Mouse (Mus musculus): ENCODE results near the gene Nr2e1. TPM values are rescaled to one million over a fixed set of nuclear protein-coding genes. Genes with fewer than 3 reads are reported as not detected.

The Nr2e1 gene
- polyA plus RNA-seq, 1 experiment: 0.51 TPM

GRCm38 (mm10) chr10:42574639-42575038, 8.8 kb downstream of the Nr2e1 start:
- Histone ChIP-seq H3K4me1 (ENCODE audit: control insufficient read depth, insufficient read depth, low read length) (peaks cover 7% of the 10 kb centered on the region), H3K27ac (ENCODE audit: control insufficient read depth, insufficient read depth, low read depth, low read length) (no peak overlapping the region), H3K27me3 (ENCODE audit: control insufficient read depth, insufficient read depth, low read length) (peaks cover 6% of the 10 kb centered on the region), H3K36me3 (ENCODE audit: control insufficient read depth, insufficient read depth, low read length) (no peaks in the 10 kb centered on the region), H3K4me3 (ENCODE audit: control insufficient read depth, low read depth, low read length) (no peak overlapping the region)
- no peak for TF ChIP-seq CTCF (IDR thresholded peaks at IDR 0.05; ENCODE audit: control insufficient read depth, insufficient read depth, insufficient replicate concordance, low read depth, low read length)
- TF ChIP-seq POLR2A (IDR thresholded peaks at IDR 0.05; ENCODE audit: control insufficient read depth, low read depth, low read length): no peak

DNA sequence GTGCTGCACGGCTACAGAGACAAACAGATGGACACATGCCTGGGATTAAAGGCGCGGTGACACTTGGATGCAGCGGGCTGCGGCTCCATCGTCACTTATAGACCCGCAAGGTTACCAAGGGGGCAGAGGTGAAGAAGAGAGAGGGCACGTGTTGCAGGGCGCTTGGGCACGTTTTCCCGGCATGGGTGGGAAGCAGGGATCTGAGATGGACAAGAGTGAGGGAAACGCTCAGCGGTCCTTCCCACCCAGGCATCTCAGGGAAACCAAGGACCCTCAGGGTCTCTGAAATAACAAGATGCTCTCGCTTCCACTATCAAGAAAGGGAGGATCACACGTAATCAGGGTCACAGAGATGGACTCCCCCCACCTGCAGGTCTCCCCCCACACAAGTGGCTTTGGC, 10.5 kb downstream of the Nr2e1 start:
- Histone ChIP-seq H3K27me3 (ENCODE audit: control insufficient read depth, insufficient read depth, low read length) (no peaks in the 10 kb centered on the region; the same call in 1 of the 2 replicates), H3K4me1 (ENCODE audit: control insufficient read depth, insufficient read depth, low read length) (peaks cover 4% of the 10 kb centered on the region; the same call in 1 of the 2 replicates), H3K36me3 (ENCODE audit: control insufficient read depth, insufficient read depth, low read length) (no peaks in the 10 kb centered on the region), H3K4me3 (ENCODE audit: control insufficient read depth, low read depth, low read length) (no peak overlapping the region), H3K27ac (ENCODE audit: control insufficient read depth, insufficient read depth, low read depth, low read length) (no peak overlapping the region)
- TF ChIP-seq POLR2A (IDR thresholded peaks at IDR 0.05; ENCODE audit: control insufficient read depth, low read depth, low read length) (no peak), CTCF (IDR thresholded peaks at IDR 0.05; ENCODE audit: control insufficient read depth, insufficient read depth, insufficient replicate concordance, low read depth, low read length) (no peak)

- H3K4me1 ChIP-seq (ENCODE audit: control insufficient read depth, insufficient read depth, low read length): peaks cover 4% of the 10 kb centered on the region; the same call in 1 of the 2 replicates
- H3K27me3 ChIP-seq (ENCODE audit: control insufficient read depth, insufficient read depth, low read length): no peaks in the 10 kb centered on the region
These were observed 10.9 kb downstream of the Nr2e1 start for GRCm38 (mm10) chr10:42572567-42572966.

DNA sequence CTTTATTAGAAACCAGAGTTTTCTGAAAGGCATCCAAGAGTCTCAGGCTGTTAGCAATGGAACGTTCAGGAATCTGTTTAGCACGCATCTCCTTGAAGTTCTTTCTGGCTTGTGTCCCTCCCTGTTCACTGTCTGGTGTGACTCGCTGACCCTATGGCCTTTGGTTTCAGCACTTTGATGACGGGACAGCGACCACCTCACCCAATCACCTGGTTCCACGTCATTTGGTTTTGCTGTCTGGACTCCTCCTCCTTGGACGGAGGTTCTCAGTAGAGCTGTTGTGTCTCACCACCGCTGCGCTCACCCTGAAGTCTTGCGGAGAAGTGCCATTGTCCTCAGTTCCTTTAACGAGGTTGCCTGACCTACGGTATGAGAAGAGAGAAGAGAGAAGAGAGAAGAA, 21.2 kb downstream of the Nr2e1 start:
- no peaks in the 10 kb centered on the region for H3K36me3 ChIP-seq (ENCODE audit: control insufficient read depth, insufficient read depth, low read length)

More at GRCm38 (mm10) chr10:42572567-42572966, 10.9 kb downstream of the Nr2e1 start:
- no peaks in the 10 kb centered on the region for H3K36me3 ChIP-seq (ENCODE audit: control insufficient read depth, insufficient read depth, low read length)
- no peak for TF ChIP-seq CTCF (IDR thresholded peaks at IDR 0.05; ENCODE audit: control insufficient read depth, insufficient read depth, insufficient replicate concordance, low read depth, low read length)
- no peak for TF ChIP-seq POLR2A (IDR thresholded peaks at IDR 0.05; ENCODE audit: control insufficient read depth, low read depth, low read length)
- no peak overlapping the region for H3K4me3 ChIP-seq (ENCODE audit: control insufficient read depth, low read depth, low read length)
- no peak overlapping the region for H3K27ac ChIP-seq (ENCODE audit: control insufficient read depth, insufficient read depth, low read depth, low read length)

GRCm38 (mm10) chr10:42559581-42560200, 23.7 kb downstream of the Nr2e1 start:
- H3K36me3 ChIP-seq (ENCODE audit: control insufficient read depth, insufficient read depth, low read length): no peaks in the 10 kb centered on the region
- TF ChIP-seq CTCF (IDR thresholded peaks at IDR 0.05; ENCODE audit: control insufficient read depth, insufficient read depth, insufficient replicate concordance, low read depth, low read length): no peak
- TF ChIP-seq POLR2A (IDR thresholded peaks at IDR 0.05; ENCODE audit: control insufficient read depth, low read depth, low read length): no peak
- H3K4me3 ChIP-seq (ENCODE audit: control insufficient read depth, low read depth, low read length): no peak overlapping the region
- no peaks in the 10 kb centered on the region for H3K4me1 ChIP-seq (ENCODE audit: control insufficient read depth, insufficient read depth, low read length)
- H3K27me3 ChIP-seq (ENCODE audit: control insufficient read depth, insufficient read depth, low read length): no peaks in the 10 kb centered on the region
- no peak overlapping the region for H3K27ac ChIP-seq (ENCODE audit: control insufficient read depth, insufficient read depth, low read depth, low read length)

More for the DNA sequence above, 21.2 kb downstream of the Nr2e1 start:
- TF ChIP-seq CTCF (IDR thresholded peaks at IDR 0.05; ENCODE audit: control insufficient read depth, insufficient read depth, insufficient replicate concordance, low read depth, low read length): no peak
- no peak for TF ChIP-seq POLR2A (IDR thresholded peaks at IDR 0.05; ENCODE audit: control insufficient read depth, low read depth, low read length)
- Histone ChIP-seq H3K4me3 (ENCODE audit: control insufficient read depth, low read depth, low read length) (no peak overlapping the region), H3K27ac (ENCODE audit: control insufficient read depth, insufficient read depth, low read depth, low read length) (no peak overlapping the region), H3K4me1 (ENCODE audit: control insufficient read depth, insufficient read depth, low read length) (no peaks in the 10 kb centered on the region; the same call in 1 of the 2 replicates), H3K27me3 (ENCODE audit: control insufficient read depth, insufficient read depth, low read length) (no peaks in the 10 kb centered on the region)

DNA sequence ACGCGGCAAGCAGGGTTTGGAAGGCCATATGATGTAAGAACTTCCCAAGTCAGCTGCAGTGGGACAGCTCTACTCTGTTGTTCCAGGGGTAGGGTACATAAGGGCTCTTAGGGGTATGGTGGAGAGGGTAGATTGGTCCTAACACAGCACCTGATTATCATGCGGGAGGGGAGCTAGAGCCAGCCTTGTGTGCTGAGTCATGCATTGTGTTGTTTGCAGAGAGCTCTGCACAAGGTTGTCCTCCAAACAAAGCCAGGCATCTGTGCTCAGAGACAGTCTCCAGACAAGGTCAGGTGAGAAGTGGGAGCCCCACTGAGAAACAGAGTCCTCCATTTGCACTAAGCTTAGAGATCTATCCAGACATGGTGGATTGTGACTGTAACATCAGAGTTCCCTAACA, 36.9 kb downstream of the Nr2e1 start:
- Histone ChIP-seq H3K27me3 (ENCODE audit: control insufficient read depth, insufficient read depth, low read length) (no peaks in the 10 kb centered on the region), H3K36me3 (ENCODE audit: control insufficient read depth, insufficient read depth, low read length) (no peaks in the 10 kb centered on the region), H3K27ac (ENCODE audit: control insufficient read depth, insufficient read depth, low read depth, low read length) (no peak overlapping the region), H3K4me3 (ENCODE audit: control insufficient read depth, low read depth, low read length) (no peak overlapping the region), H3K4me1 (ENCODE audit: control insufficient read depth, insufficient read depth, low read length) (no peaks in the 10 kb centered on the region)
- no peak for TF ChIP-seq CTCF (IDR thresholded peaks at IDR 0.05; ENCODE audit: control insufficient read depth, insufficient read depth, insufficient replicate concordance, low read depth, low read length)

GRCm38 (mm10) chr10:42545707-42546503, 37.5 kb downstream of the Nr2e1 start:
- no peaks in the 10 kb centered on the region for H3K27me3 ChIP-seq (ENCODE audit: control insufficient read depth, insufficient read depth, low read length)
- TF ChIP-seq CTCF (IDR thresholded peaks at IDR 0.05; ENCODE audit: control insufficient read depth, insufficient read depth, insufficient replicate concordance, low read depth, low read length) (no peak), POLR2A (IDR thresholded peaks at IDR 0.05; ENCODE audit: control insufficient read depth, low read depth, low read length) (no peak)
- no peak overlapping the region for H3K4me3 ChIP-seq (ENCODE audit: control insufficient read depth, low read depth, low read length)
- no peaks in the 10 kb centered on the region for H3K36me3 ChIP-seq (ENCODE audit: control insufficient read depth, insufficient read depth, low read length)
- H3K4me1 ChIP-seq (ENCODE audit: control insufficient read depth, insufficient read depth, low read length): no peaks in the 10 kb centered on the region
- no peak overlapping the region for H3K27ac ChIP-seq (ENCODE audit: control insufficient read depth, insufficient read depth, low read depth, low read length)

Measured in testis, adult 2 months (tissue).